In the genomic region with DNA sequence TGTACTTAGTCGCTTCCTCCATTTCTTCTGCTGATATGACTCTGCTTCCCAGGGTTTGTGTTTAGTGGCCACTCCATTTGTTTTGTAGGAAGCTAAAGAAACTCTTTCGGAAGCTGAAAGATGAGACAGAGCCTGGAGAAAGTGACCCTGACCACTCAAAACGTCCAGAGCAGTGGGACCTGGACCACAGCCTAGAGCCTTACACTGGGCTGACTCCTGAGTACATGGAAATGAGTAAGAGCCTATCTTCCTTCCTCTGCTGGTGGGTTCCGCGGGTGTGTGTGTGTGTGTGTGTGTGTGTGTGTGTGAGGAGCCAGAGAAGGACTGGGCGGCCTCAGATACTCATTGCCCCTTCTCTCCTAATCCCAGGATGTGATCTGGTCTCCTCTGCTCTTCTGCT, we compare ENCODE assay signal across 16 mouse cellular contexts.
A peak's percentile ranks its signal among the peaks of the same experiment; 100 is the strongest.
DNase-seq lines count a peak whose midpoint lies in the region; ATAC-seq and TF ChIP-seq lines count a peak whose summit lies in the region.
"Had no signal": no experiment of that assay in that cellular context is flagged by ENCODE, and none has a peak within 500 bp of the region (broad histone marks: within the 10 kb centered on the region; RNA-seq: fewer than 3 reads in every experiment).

No protein-coding gene starts in this region.

- 47% methylated on average over 6 of the region's 6 CpGs for WGBS in kidney, embryonic 14.5 days
- WGBS in heart, embryonic 14.5 days: 46% methylated on average over 5 of the region's 6 CpGs
- 43% methylated on average over 6 of the region's 6 CpGs for WGBS in kidney, postnatal 0 days

- no peaks in the 10 kb centered on the region for H3K36me3 ChIP-seq in kidney, embryonic 14.5 days (ENCODE audit: control insufficient read depth, insufficient read depth, low read length)
- H3K36me3 ChIP-seq in heart, embryonic 14.5 days (ENCODE audit: control insufficient read depth, insufficient read depth, low read length): no peaks in the 10 kb centered on the region
- no peaks in the 10 kb centered on the region for H3K36me3 ChIP-seq in kidney, postnatal 0 days (ENCODE audit: insufficient read depth, low read length)
- H3K36me3 ChIP-seq: limb, embryonic 13.5 days; midbrain, embryonic 15.5 days had no signal

- no peak for TF ChIP-seq CTCF in kidney, postnatal 0 days (IDR thresholded peaks at IDR 0.05; ENCODE audit: low read depth)

- no peaks in the 10 kb centered on the region for H3K4me1 ChIP-seq in kidney, embryonic 14.5 days (ENCODE audit: control insufficient read depth, insufficient read depth, low read length)
- H3K4me1 ChIP-seq in heart, embryonic 14.5 days (ENCODE audit: control insufficient read depth in 2 of 2, insufficient read depth in 2 of 2, low read length in 2 of 2): no peaks in the 10 kb centered on the region
- H3K4me1 ChIP-seq in kidney, postnatal 0 days (replicated peaks; ENCODE audit: insufficient read depth, low read length): no peaks in the 10 kb centered on the region
- H3K4me1 ChIP-seq: midbrain, embryonic 15.5 days had no signal

- H3K4me2 ChIP-seq in kidney, embryonic 14.5 days (replicated peaks; ENCODE audit: low read depth, low read length): no peak overlapping the region
- H3K4me2 ChIP-seq in heart, embryonic 14.5 days (ENCODE audit: low read length): no peak overlapping the region
- H3K4me2 ChIP-seq in kidney, postnatal 0 days (ENCODE audit: low read length): no peak overlapping the region
- H3K4me2 ChIP-seq: limb, embryonic 13.5 days; midbrain, embryonic 15.5 days had no signal

- no peak overlapping the region for H3K4me3 ChIP-seq in kidney, embryonic 14.5 days (ENCODE audit: low read length)
- H3K4me3 ChIP-seq in heart, embryonic 14.5 days (ENCODE audit: control insufficient read depth in 1 of 2, insufficient read depth in 1 of 2, low read depth in 1 of 2, low read length in 2 of 2): no peak overlapping the region
- no peak overlapping the region for H3K4me3 ChIP-seq in kidney, postnatal 0 days (replicated peaks; ENCODE audit: low read depth, low read length)
- H3K4me3 ChIP-seq: heart, adult 2 months; layer of hippocampus, adult 2 months; limb, embryonic 13.5 days; midbrain, embryonic 15.5 days had no signal

- ATAC-seq in kidney, embryonic 14.5 days (ENCODE audit: low FRiP score, low TSS enrichment): no peak
- 0 out of 2 replicates have a peak, but pooled peaks have one; percentile 39 for ATAC-seq in heart, embryonic 14.5 days (ENCODE audit: insufficient number of reproducible peaks, insufficient read depth, low FRiP score, low read depth)
- no peak for ATAC-seq in kidney, postnatal 0 days (replicated peaks; ENCODE audit: low FRiP score, low read depth)
- ATAC-seq: hindbrain, embryonic 16.5 days; midbrain, embryonic 15.5 days had no signal

- no peaks in the 10 kb centered on the region for H3K9me3 ChIP-seq in kidney, embryonic 14.5 days (ENCODE audit: control insufficient read depth, low read length)
- no peaks in the 10 kb centered on the region for H3K9me3 ChIP-seq in heart, embryonic 14.5 days (ENCODE audit: control insufficient read depth, low read length)
- no peaks in the 10 kb centered on the region for H3K9me3 ChIP-seq in kidney, postnatal 0 days (replicated peaks; ENCODE audit: low read length)
- H3K9me3 ChIP-seq: limb, embryonic 13.5 days; midbrain, embryonic 15.5 days had no signal

- DNase-seq in kidney, adult 18-20 months: peak; percentile 24
- peak; percentile 18 for DNase-seq in adrenal gland, adult 8-10 months
- peak; percentile 46 for DNase-seq in kidney, postnatal 0 days (ENCODE audit: low spot score)
- no peak for DNase-seq in gastrocnemius, postnatal 10 days
- no peak for DNase-seq in embryo, embryonic 9.5 days (ENCODE audit: extremely low spot score)
- DNase-seq in natural killer cell, adult 2 months (ENCODE audit: low spot score in 2 of 2): no peak
- DNase-seq: cerebellum, postnatal 25 days; thymus, adult 2 months had no signal

- no peak overlapping the region for H3K9ac ChIP-seq in kidney, embryonic 14.5 days (ENCODE audit: low read depth, low read length)
- H3K9ac ChIP-seq in heart, embryonic 14.5 days (ENCODE audit: low read length): no peak overlapping the region
- no peak overlapping the region for H3K9ac ChIP-seq in kidney, postnatal 0 days (ENCODE audit: low read depth, low read length)
- H3K9ac ChIP-seq: limb, embryonic 13.5 days; midbrain, embryonic 15.5 days had no signal

- H3K27me3 ChIP-seq in kidney, embryonic 14.5 days (ENCODE audit: control insufficient read depth, insufficient read depth, low read length): no peaks in the 10 kb centered on the region
- H3K27me3 ChIP-seq in heart, embryonic 14.5 days (ENCODE audit: control insufficient read depth, insufficient read depth, low read length): no peaks in the 10 kb centered on the region
- H3K27me3 ChIP-seq in kidney, postnatal 0 days (ENCODE audit: insufficient read depth, low read length): no peaks in the 10 kb centered on the region
- H3K27me3 ChIP-seq: limb, embryonic 13.5 days; midbrain, embryonic 15.5 days had no signal

- no peak overlapping the region for H3K27ac ChIP-seq in kidney, embryonic 14.5 days (ENCODE audit: low read depth, low read length)
- no peak overlapping the region for H3K27ac ChIP-seq in heart, embryonic 14.5 days (replicated peaks in 1 of 2; ENCODE audit: control insufficient read depth in 1 of 2, insufficient read depth in 1 of 2, low read depth in 2 of 2, low read length in 2 of 2)
- no peak overlapping the region for H3K27ac ChIP-seq in kidney, postnatal 0 days
- H3K27ac ChIP-seq: layer of hippocampus, adult 2 months; limb, embryonic 13.5 days; macrophage; midbrain, embryonic 15.5 days had no signal

Comparison
In these comparisons a context has a peak if more than half of its experiments do, and no peak if none do; other contexts are left out.
1. DNase-seq: peak in kidney, adult 18-20 months (single experiment), adrenal gland, adult 8-10 months (single experiment) and kidney, postnatal 0 days (single experiment); none in gastrocnemius, postnatal 10 days (single experiment), embryo, embryonic 9.5 days (single experiment) and natural killer cell, adult 2 months (0 of 2).